Mouse (Mus musculus): ENCODE data around the gene Med18. TPM values are rescaled to one million over a fixed set of nuclear protein-coding genes. Genes with fewer than 3 reads are reported as not detected.
"Not testable (repeated sequence)": the region's sequence is repeated elsewhere in the genome, so short reads cannot be mapped to it uniquely, and the experiment has no call there.

Gene Med18
- polyA plus RNA-seq, 1 experiment, result 6.7 TPM

DNA sequence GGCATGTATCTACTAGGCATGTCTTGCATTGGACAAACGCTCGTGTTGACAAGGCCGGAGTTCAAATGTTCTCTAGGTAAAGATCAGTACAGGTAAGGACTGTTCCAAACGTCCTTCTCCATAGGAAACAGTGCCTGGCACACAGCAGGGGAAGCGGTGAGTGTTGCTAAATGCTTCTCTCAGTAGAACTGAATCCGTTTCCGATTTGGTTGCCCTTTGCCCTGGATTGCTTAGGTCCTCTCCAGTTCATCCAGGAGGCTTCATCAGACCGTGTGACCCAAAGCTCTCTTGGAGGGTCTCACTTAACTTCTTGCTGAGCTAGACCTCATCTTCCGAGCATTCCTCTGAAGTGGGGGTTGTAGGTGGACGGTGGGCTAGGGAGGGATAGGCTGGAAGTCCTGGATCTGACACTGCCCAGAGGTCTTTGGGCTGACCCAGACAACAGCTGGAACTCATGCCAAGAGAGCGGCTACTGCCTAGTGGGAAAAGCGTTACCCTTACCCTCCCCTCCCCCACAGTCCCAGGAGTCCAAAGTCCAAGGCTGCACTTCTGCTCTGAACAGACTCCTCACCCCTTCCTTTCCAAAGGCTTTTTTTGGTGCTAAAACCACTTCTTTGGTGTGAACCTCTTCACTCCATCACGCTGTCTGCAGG is 19.4 kb upstream of the Med18 start:
- no peak for DNase-seq (ENCODE audit: extremely low spot score in 1 of 2, low spot score in 1 of 2)

DNA sequence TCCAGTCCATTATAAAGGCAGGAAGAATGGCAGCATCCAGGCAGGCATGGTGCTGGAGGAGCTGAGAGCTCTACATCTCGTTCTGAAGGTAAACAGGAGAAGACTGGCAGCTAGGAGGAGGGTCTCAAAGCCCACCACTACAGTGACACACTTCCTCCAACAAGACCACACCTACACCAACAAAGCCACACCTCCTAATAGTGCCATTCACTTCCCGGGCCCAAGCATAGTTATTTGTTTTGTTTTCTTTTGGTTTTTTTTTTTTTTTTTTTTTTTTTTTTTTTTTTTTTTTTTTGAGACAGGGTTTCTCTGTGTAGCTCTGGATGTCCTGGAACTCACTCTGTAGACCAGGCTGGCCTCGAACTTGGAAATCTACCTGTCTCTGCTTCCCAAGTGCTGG is 18.4 kb upstream of the Med18 start:
- not testable (repeated sequence) for DNase-seq (ENCODE audit: extremely low spot score in 1 of 2, low spot score in 1 of 2)

DNA sequence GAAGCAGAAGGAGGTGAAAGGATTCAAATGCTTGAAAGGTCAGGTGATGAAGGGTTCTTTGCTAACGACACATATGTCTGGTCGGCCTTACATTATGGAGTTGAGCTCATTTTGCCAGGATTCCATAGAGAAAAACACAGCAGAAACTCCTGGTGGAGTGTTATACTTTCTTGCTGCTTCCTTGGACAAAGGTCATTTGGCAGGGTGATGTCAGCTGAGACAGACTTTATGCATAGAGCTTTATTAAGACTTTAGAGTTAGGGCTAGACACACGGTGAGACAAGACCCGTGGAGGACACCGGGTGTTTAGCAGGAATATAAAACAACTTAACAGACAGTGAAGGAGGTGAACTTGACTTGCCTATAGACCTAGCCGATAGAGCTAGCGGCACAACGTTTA is 14.1 kb upstream of the Med18 start:
- no peak for DNase-seq (ENCODE audit: extremely low spot score in 1 of 2, low spot score in 1 of 2)

DNA sequence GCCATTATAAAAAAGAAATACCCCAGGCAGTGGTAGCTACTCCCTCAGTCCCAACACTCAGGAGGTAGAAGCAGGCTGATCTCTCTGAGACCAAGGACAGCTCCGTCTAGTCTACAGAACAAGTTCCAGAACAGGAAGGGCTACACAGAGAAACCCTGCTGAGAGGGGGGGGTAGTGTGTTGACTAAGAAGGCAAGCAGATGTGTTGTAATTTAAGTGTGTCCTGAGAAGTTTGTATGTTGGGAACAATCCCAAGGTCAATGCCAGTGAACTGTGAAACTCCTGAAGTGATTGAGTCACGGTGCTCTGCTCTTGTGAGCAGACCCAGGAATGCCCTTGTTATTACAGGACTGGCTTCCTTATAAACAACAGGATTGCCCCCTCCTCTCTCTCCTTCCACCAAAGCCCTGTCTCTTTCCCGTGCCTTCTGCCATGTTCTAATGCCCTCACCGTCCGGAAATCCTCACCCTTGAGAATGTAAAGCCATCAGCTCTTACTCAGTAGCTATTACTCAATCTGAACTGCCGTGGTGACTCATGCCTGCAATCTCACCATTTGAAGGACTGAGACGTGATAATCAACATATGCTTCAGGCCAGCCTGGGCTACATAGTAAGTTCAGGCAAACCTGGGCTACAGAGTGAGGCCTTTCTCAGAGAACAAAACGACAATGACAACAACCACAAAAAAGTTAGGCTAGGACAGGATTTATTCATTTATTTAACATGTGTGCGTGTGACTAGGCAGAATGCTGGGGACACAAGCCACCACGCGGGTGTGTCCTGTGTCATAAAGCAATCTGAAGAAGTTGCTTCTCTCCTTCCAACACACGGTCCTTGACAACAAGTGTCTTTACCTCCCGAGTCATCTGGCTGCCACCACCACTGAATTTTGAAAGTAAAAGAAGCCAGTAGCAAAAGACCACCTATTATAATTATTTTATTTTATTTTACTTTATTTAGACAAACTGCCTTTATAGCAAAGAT is 12.5 kb upstream of the Med18 start:
- DNase-seq (ENCODE audit: extremely low spot score in 1 of 2, low spot score in 1 of 2), result no peak

DNA sequence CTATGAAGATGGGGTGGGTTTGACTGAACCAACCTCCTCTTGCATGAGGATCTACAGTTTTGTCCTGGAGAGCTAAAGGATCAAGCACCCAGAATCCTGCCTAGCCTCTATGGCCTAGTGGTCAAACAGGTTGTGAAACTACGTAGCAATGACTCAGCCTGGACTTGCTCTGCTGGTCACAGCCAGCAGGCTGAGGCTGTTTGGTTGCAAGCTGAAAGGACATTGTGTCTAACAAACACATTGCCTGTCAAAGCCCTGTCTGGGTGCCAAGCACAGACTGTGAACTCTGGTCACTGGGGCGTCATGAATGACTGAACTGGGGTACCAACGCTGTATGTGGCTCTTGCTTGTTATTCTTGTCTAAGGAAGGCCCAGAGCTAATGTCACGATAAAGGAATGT is 10.9 kb upstream of the Med18 start:
- DNase-seq (ENCODE audit: extremely low spot score in 1 of 2, low spot score in 1 of 2), result no peak

DNA sequence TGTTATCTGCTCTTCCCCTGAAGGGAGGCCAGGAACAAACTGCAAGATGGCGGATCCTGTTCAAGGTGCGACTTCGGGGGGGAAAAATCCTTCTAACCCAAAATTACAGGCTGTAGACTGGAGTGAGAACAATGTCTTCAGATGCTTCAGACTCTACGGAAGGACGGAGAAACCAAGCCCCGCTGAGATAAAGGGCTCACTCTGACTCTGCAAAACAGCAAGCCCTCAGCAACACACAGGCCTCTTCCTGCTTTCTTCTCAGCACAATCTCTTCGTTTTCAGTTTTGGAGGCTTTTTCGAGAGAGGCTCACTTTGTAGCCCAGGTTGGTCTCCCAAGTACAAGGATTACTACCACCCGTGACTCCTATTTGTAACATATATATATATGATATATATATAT is 9.7 kb upstream of the Med18 start:
- DNase-seq (ENCODE audit: extremely low spot score in 1 of 2, low spot score in 1 of 2), result no peak

DNA sequence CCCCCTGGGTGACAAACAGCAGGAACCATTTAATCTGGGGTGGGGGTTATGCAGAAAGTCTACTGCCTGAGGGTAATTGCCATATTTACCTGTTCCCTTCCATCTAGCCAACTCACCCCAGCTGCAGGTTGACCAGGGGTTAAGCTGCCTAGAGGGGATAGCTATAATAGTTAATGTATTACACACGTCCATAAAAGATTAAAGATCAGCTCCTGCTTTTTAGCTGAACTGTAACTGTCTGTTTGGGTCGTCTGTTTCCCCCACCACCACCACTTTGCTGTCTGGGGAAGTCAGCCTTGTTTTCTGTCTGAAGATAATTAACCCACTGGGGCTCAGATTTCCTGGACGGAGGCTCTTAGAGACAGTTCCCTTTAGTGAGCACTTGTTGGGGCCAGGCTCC is 6.2 kb upstream of the Med18 start:
- no peak for DNase-seq (ENCODE audit: extremely low spot score in 1 of 2, low spot score in 1 of 2)

DNA sequence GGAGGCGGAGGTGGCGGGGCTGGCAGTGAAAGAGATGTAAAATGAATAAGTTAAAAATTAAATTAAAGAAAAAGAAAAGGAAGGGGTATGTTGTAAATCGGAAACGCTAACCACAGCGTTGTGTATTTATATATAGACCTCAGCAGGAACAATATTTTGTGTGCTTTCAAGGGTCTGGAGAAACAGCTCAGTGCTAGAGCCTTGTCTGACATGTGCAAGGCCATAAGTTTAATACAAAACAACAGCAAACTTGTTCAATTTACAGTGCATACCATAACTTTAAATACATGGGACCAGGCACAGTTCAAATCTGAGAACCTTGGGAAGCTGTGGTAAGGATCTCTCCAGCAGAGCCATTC is 513 bp upstream of the Med18 start:
- no peak for DNase-seq (ENCODE audit: extremely low spot score in 1 of 2, low spot score in 1 of 2)

DNA sequence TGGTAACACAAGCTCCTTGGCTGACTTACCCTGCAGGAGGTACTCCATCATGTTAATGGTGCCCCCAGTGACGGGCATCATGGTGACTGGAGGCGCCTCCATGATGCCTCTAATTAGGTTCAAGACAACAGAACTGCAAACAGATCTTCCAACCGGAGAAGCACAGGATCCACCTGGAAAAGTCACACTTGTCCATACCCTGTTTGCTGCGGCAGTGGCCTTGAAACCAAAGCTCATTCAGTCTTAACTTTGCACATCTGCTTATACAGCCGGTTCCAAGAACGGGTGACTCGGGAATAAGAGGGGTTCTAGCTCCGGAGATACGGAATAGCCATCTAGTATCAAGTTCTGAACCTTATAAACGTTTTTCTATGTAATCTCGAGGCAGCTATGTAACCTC is 885 bp downstream of the Med18 start:
- no peak for DNase-seq (ENCODE audit: extremely low spot score in 1 of 2, low spot score in 1 of 2)

DNA sequence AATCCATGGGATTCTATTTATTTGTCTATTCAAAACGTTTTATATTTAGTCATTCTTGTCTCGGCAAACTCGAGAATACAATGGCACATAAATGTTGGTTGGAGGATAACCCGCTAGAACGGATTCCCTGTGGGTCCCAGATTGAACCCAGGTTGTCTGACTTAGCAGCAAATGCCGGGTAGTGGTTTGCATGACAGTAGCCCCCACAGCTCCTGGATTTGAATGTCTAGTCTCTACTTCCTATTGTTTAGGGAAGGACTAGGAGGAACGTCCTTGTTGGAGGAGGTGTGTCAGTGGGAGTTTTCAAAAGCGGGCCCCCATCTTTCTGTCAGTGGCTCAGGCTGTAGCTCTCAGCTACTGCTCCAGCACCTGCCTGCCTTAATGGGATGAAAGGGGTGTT is 3.5 kb downstream of the Med18 start:
- DNase-seq (ENCODE audit: extremely low spot score in 1 of 2, low spot score in 1 of 2), result no peak

DNA sequence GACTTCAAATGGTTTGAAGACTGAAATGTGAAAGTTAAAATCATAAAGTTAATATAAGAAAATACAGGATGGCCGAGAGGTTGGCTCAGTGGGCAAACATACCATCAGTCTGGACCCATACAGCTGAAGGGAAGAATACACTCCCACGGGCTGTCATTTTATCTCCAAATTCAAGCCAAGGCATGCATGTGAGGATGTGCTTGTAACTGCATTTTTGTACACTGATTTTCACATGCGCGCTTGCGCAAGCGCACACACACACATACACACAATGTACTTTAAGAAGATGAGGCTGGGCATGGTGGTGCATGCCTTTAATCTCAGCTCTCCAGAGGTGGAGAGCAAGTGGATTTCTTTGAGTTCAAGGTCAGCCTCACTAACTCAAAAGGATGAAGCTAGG is 8.2 kb downstream of the Med18 start:
- no peak for DNase-seq (ENCODE audit: extremely low spot score in 1 of 2, low spot score in 1 of 2)

DNA sequence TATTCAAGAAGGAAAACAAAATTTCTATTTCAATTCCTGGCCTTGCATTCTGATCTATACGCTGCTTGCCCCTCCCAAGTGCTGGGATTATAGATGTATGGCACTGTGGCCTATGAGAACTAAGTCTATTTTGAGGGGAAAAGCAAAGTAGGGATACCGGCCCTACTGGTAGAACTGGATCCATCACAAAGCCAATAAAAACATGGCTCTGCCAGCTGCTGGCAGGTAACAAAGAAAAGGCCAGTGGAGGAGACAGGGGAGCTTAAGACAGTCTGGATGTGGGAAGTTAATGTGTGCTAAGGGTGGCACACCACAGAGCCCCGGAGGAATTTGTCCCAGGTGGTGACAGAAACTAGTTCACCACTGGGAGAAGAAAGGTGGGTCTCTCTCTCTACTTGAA is 8.6 kb downstream of the Med18 start:
- DNase-seq (ENCODE audit: extremely low spot score in 1 of 2, low spot score in 1 of 2), result no peak

DNA sequence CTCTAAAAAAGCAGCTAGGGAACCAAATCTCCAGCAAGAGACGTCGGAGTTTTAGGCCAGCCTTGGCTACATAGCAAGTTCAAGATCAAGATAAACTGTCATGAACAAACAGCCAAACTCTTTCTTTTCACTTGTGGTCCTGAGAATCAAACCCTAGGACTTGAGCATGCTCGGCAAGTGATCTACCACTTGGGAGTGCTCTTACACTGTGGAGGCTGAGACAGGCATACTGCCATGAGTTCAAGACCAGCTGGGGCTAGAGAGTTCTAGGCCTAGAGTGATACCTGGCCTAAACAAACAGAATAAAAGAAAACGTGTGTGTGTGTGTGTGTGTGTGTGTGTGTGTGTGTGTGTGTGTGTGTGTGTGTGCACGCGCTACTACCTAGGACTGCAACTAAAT is 9.5 kb downstream of the Med18 start:
- DNase-seq (ENCODE audit: extremely low spot score in 1 of 2, low spot score in 1 of 2), result no peak

DNA sequence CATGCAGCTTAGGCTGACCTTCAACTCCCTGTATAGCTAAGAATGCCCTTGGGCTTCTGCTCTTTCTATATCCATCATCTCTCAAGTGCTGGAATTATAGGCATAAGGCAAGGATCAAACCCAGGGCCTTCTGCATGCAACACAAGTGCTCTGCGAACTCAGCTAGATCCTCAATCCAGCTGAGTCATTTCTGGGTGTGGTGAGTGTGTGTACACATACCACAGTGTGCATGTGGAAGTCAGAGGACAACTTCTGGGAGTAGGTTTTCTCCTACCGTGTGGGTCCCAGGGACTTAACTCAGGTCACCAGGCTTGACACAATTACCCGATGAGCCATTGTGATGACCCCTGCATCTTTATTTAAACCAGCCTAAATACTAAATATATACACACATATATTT is 13.9 kb downstream of the Med18 start:
- DNase-seq (ENCODE audit: extremely low spot score in 1 of 2, low spot score in 1 of 2), result no peak

DNA sequence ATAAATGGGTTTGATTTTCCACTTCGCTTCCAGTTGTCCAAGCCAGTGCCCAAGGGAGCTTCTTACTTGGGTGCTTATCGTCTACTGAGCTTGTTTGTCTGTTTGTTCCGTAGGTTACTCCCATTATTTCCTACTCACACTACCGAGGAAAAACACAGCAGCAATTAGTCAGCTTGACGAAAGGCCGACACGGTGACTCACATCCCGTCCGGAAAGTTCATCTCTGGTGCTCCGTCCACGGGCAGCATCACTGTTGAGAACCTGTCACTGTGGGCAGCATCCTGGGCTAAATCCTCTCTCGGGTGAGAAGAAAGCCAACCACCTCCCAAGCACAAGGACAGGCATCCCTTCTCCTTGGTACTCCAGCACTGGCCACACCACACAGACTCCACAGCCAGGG is 17.6 kb downstream of the Med18 start:
- no peak for DNase-seq (ENCODE audit: extremely low spot score in 1 of 2, low spot score in 1 of 2)

DNA sequence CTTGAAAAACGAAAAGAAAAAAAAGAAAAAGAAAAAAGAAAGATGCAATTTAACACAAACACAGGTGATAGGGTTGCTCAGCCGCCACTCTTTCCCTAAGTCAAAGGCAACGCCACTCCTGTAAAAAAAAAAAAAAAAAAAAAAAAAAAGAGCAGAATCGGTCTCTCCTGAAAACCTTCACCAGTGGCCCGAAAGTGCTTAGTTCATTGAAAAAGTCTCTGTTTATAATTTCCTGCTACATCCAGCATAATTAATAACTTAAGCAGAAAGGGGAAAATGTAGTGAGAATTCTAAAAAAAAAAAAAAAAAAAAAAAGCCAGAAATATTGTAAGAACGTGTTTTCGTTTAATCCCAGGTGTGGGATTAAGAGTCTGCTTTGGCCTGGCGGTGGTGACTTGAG is 19.2 kb downstream of the Med18 start:
- no peak for DNase-seq (ENCODE audit: extremely low spot score in 1 of 2, low spot score in 1 of 2)

DNA sequence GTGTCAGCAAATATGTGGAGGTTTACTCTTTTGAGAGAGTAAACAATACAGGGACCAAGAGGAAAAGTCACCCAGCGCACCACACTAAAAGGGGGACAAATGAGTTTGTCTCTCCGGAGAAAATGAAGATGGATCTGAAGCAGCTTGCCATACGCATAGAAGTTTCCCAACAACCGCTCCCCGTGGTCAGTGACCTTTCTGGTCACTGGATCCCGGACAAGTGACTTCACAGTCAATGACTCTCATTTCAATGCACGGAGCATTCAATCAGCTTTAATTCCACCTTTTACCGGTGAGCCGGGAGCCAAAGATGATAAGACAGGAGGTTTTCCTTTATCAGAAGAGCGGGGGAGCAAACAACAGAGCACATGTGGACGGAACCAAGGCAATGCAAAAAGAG is 25.9 kb downstream of the Med18 start:
- no peak for DNase-seq (ENCODE audit: extremely low spot score in 1 of 2, low spot score in 1 of 2)

DNA sequence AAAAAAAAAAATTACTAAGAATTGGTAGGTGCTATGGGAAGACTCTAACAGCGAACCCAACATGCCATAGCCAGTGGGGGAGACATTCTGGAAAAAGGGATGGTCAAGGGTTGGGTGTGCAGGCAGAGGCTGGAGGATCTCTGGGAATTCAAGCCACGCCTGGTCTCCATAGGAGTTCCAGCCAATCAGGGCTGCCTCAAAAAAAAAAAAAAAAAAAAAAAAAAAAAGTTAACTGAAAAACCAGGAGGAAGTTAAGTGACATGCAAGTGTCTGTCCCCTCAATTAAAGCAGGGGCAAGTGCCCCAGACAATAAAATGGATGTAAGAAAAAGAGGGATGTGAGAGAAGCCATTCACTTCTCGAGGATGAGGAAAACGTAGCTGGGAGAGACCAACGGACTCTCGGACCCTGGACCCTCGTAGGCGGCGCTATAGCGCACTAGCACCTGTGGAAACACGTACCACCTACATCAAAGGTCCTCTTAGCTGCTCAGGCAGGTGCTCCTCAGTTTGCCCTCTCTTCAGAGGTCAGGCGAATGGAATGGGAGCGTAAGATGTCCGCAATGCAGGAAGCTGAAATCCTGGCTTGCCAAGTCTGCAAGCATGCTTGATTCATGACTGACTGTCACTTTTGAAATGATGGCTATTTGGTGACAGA is 30.9 kb downstream of the Med18 start:
- no peak for DNase-seq (ENCODE audit: extremely low spot score in 1 of 2, low spot score in 1 of 2)

DNA sequence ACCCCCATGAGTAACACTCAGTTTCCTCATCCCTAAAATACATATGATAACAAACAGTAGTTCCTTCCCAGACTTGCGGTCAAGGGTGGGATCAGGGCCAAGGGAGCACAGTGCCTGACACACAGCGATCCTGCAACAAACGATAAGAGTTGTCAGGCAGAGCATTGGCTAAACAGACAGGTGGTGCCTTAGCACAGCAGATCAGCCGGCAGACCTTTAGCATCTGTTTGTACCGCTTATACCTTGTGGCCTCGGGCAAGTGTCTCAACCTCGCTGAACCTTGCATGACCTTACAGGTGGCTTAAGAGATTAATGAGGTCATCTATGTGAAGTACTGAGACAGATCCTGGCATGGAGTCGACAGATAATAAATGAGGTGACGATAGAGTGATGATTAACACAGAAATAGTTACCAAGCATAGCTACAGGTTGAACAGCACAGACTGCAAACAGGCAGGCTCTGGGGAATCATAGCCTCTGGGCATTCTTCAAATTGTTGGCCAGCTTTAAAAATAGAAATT is 35.6 kb downstream of the Med18 start:
- no peak for DNase-seq (ENCODE audit: extremely low spot score in 1 of 2, low spot score in 1 of 2)

DNA sequence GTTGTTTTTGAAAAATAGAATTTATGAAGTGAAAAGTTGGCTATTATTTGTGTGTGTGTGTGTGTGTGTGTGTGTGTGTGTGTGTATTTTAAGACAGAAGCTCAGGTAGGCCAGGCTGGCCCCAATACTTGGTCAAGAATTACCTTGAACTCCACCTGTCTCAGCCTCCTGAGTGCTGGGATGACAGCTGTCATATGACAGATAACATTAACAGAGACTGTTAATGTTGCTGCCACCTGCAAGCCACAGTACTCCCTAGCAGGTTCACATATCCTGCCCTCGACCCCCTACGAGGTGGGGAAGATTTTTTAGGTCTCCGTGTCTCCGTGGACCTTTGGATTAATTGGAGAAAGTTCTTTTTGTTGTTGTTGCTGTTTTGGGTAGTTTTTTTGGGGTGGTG is 36.2 kb downstream of the Med18 start:
- DNase-seq (ENCODE audit: extremely low spot score in 1 of 2, low spot score in 1 of 2), result no peak

DNA sequence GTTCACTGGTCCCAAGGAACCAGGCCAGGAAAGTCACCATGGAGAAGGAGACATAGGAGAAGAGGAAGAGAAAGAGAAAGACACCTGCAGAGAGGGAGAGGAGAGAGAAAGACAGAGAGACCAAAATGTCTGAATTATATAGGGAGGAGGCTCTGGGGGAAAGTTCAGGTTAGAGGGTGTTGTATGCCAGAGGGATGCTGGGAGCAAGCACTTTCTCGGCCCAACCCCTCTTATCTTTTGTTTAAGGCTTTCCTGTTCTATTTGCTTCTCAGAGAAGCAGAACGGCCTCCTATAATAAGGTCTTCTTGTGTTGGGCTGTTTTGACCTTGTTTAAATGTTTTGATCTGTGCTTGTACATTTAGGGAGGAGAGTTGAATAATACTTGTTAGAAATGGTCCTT is 37.7 kb downstream of the Med18 start:
- no peak for DNase-seq (ENCODE audit: extremely low spot score in 1 of 2, low spot score in 1 of 2)

DNA sequence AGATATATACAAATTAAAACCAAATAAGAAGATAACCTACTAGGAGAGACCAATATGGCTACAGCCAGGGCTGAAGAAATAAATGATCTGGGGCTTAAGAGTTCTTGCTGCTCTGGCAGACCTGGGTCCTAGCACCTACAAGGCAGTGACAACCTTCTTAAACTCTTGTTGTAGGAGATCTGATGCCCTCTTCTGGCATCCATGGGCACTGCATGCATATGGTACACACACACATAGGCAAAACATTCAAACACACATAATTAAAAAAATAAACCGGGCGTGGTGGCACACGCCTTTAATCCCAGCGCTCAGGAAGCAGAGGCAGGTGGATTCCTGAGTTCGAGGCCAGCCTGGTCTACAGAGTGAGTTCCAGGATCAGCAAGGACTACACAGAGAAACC is 39.0 kb downstream of the Med18 start:
- DNase-seq (ENCODE audit: extremely low spot score in 1 of 2, low spot score in 1 of 2), result no peak
